Mouse (Mus musculus): ENCODE data around the gene Olfr1320. TPM values are rescaled to one million over a fixed set of nuclear protein-coding genes. Genes with fewer than 3 reads are reported as not detected.
"Not testable (repeated sequence)": the region's sequence is repeated elsewhere in the genome, so short reads cannot be mapped to it uniquely, and the experiment has no call there.

Olfr1320 gene
- polyA plus RNA-seq (2015; fragmentation: Nextera tagmentation; extraction: Ambion mirVana): not detected in 2 replicates

- WGBS (ENCODE audit: insufficient replicate concordance): 40% methylated on average over 1 of the region's 1 CpGs
- no peaks in the 10 kb centered on the region for H3K4me1 ChIP-seq (replicated peaks)
- no peak within 1 kb of the TSS for H3K4me2 ChIP-seq
- H3K36me3 ChIP-seq (replicated peaks): no peaks in the 10 kb centered on the region
- no peak for ATAC-seq (ENCODE audit: insufficient read depth)
- H3K27ac ChIP-seq (replicated peaks): no peak within 1 kb of the TSS
- H3K27me3 ChIP-seq: no peaks in the 10 kb centered on the region
- no peak within 1 kb of the TSS for H3K4me3 ChIP-seq (replicated peaks)
- no peaks in the 10 kb centered on the region for H3K9me3 ChIP-seq (replicated peaks)
- H3K9ac ChIP-seq: no peak within 1 kb of the TSS
Measured at GRCm38 (mm10) chrX:49672033-49672432, at the start of gene Olfr1320. Gene Olfr1320 (plus strand): TSS chrX:49672333.

DNA sequence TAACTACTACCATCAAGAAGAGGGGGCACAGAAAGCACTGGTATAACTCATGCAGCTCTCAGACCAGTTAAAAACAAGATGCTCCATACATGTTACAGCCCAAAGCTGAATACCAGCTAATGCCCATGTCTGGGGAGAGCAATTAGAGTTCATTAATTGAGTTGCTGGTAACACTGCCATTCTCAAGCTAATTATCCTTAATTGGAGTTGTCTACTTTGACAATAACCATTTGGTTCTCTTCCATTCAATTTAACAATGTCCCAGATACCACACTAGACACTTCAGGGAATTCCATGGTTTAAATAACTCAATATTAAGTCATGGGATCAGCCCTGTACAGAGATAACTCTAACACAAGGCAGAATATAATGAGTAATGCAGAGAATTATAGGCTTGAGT is 44.6 kb upstream of the Olfr1320 start:
- no peak overlapping the region for H3K4me3 ChIP-seq (replicated peaks)
- no peaks in the 10 kb centered on the region for H3K4me1 ChIP-seq (replicated peaks)
- no peak overlapping the region for H3K27ac ChIP-seq (replicated peaks)
- H3K4me2 ChIP-seq: no peak overlapping the region
- no peaks in the 10 kb centered on the region for H3K27me3 ChIP-seq
- ATAC-seq (ENCODE audit: insufficient read depth): no peak
- no peaks in the 10 kb centered on the region for H3K36me3 ChIP-seq (replicated peaks)
- no peaks in the 10 kb centered on the region for H3K9me3 ChIP-seq (replicated peaks)
- no peak overlapping the region for H3K9ac ChIP-seq

DNA sequence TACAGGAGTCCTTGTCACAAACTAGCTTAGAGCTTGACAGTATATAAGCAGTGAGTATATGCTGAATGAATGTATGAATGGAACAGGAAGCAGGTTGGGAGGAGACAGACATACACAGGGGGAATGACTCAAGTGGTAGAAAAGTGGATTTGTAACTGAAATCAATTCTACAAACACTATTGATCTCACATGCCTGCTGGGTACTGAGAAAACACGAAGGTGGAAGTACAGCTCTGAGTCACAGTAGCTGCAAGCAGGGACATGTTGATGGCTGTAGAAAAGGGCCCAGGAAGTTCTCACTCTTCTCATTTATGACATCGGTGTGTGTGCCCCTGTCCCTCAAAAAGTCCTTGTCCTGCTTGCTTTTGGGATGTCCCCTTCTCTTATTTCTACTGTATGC is 40.9 kb upstream of the Olfr1320 start:
- no peak for ATAC-seq (ENCODE audit: insufficient read depth)
- no peaks in the 10 kb centered on the region for H3K36me3 ChIP-seq (replicated peaks)

GRCm38 (mm10) chrX:49660781-49661180 is 11.4 kb upstream of the Olfr1320 start:
- not testable (repeated sequence) for H3K27ac ChIP-seq (replicated peaks); H3K4me3 ChIP-seq (replicated peaks); ATAC-seq (ENCODE audit: insufficient read depth); H3K9ac ChIP-seq; H3K4me2 ChIP-seq; H3K4me1 ChIP-seq (replicated peaks); H3K9me3 ChIP-seq (replicated peaks); H3K36me3 ChIP-seq (replicated peaks); H3K27me3 ChIP-seq
- 79% methylated on average over 29 of the region's 29 CpGs for WGBS (ENCODE audit: insufficient replicate concordance)

More for the DNA sequence above, 40.9 kb upstream of the Olfr1320 start:
- Histone ChIP-seq H3K4me3 (replicated peaks) (no peak overlapping the region), H3K9ac (no peak overlapping the region), H3K27ac (replicated peaks) (no peak overlapping the region), H3K9me3 (replicated peaks) (no peaks in the 10 kb centered on the region), H3K27me3 (no peaks in the 10 kb centered on the region), H3K4me1 (replicated peaks) (no peaks in the 10 kb centered on the region), H3K4me2 (no peak overlapping the region)
- WGBS (ENCODE audit: insufficient replicate concordance): 52% methylated on average over 2 of the region's 2 CpGs

Other genes starting within 250 kb of the Olfr1320 start
- gene Arhgap36, start 208.4 kb upstream of the Olfr1320 start, polyA plus RNA-seq (2015; fragmentation: Nextera tagmentation; extraction: Ambion mirVana): 3.5 and 5.5 TPM in 2 replicates
- not detected in 2 replicates for gene Olfr1321, start 62.7 kb downstream of the Olfr1320 start, polyA plus RNA-seq (2015; fragmentation: Nextera tagmentation; extraction: Ambion mirVana)
- gene Igsf1, start 125.4 kb downstream of the Olfr1320 start, polyA plus RNA-seq (2015; fragmentation: Nextera tagmentation; extraction: Ambion mirVana): 35.8 and 36.9 TPM in 2 replicates
- not detected in 2 replicates for gene Olfr1322, start 219.2 kb downstream of the Olfr1320 start, polyA plus RNA-seq (2015; fragmentation: Nextera tagmentation; extraction: Ambion mirVana)